Mouse (Mus musculus) ES-E14 (cell line): ENCODE measurements around the gene Sfxn5.

Source experiments
- CHD2 ChIP-seq: IDR thresholded peaks from 2 replicates; pipeline ENCODE4 v1.6.1; 2014; ENCODE audit warnings: mild to moderate bottlenecking, low read depth, low read length, inconsistent platforms
- HCFC1 ChIP-seq: IDR thresholded peaks from 2 replicates; pipeline ENCODE4 v1.6.1; 2012; ENCODE audit warnings: low read length, inconsistent platforms, borderline replicate concordance; ENCODE audit not compliant: insufficient read depth
- MAFK ChIP-seq: IDR thresholded peaks from 2 replicates; pipeline ENCODE4 v1.6.1; 2014; ENCODE audit warnings: mild to moderate bottlenecking, low read depth, low read length, inconsistent platforms; ENCODE audit not compliant: insufficient read depth
- ZC3H11A ChIP-seq: IDR thresholded peaks from 2 replicates; pipeline ENCODE4 v1.6.1; 2012; ENCODE audit warnings: low read depth, mild to moderate bottlenecking, inconsistent platforms, low read length, borderline replicate concordance

GRCm38 (mm10) chr6:85380201-85380900 is 47.1 kb upstream of the Sfxn5 start:
- TF ChIP-seq HCFC1, result no peak
- TF ChIP-seq MAFK, result no peak
- no peak for TF ChIP-seq ZC3H11A
- TF ChIP-seq CHD2, result no peak
